Mouse (Mus musculus) T-cell, adult 2 months (primary cell): ENCODE measurements around the gene N4bp2.
A peak's percentile ranks its signal among the peaks of the same experiment; 100 is the strongest.

Experiments
- DNase-seq: peaks from one replicate; pipeline ENCODE4 v3.0.0; 2022; ENCODE audit warnings: low spot score

N4bp2 gene

DNA sequence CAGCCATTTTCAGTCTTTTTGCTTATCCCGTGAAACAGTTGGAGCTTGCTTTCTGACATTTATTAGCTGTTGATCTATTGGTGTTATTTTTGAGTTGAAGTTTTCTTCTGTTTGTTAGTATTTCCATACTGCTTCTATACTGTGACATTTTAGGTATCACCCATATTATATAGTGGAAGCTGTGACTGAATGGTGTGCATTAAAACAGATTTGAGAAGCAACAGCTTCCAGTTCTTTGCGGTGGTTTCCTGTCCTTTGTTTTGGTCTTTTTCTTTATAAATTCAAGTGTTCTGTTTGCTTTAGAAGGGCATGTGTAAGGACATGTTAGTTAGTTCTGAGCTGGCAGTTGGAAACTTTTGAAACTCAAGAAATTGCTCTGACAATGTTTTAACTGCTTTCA lies 65.7 kb downstream of the N4bp2 start:
- no peak for DNase-seq

DNA sequence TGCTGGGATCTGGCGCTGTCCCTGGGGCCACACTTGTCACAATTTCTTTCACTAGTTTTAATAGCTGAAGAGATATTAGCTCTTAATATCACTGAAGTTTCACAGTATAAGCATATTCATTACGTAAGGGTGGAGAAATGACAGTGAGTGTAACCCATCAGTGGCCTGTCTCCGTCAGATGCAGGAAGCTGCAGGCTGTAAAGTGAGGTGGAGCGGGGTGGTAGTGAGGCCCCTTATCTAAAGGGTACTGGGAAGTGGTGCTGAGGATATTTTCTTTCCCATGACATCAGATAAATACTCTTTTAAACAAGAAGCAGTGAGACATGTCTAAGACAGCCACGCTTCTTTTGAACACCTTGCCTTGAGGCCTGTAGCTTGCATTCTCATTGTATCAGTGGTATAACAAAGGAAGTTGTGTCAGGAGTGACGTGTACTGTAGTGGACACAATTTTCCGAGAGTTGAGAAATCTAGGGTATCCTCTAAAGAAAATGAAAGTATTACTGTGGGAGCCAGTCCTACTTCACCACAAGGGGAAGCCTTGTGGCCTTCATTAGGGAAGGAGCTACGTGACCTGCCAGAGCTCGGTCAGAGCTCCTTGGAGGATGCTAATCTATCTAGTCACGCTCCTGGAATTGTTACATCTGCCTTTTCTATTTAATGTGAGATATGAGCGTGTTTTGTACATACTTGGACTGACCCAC lies 68.7 kb downstream of the N4bp2 start:
- DNase-seq, result no peak

DNA sequence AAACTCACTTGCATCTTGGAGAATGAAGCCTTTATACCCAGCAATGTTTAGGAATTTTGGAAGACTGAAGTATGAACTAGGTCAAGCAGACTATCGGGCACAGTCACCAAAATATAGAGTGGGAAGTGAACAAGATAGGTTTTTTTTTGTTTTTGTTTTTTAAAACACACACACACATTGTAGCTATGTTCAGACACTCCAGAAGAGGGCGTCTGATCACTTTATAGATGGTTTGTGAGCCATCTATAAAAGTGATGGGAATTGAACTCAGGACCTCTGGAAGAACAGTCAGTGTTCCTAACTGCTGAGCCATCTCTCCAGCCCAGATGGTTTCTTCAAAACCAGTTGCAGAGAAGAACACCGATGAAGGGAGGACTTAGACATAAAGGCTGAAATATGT lies 69.8 kb downstream of the N4bp2 start:
- DNase-seq, result no peak

DNA sequence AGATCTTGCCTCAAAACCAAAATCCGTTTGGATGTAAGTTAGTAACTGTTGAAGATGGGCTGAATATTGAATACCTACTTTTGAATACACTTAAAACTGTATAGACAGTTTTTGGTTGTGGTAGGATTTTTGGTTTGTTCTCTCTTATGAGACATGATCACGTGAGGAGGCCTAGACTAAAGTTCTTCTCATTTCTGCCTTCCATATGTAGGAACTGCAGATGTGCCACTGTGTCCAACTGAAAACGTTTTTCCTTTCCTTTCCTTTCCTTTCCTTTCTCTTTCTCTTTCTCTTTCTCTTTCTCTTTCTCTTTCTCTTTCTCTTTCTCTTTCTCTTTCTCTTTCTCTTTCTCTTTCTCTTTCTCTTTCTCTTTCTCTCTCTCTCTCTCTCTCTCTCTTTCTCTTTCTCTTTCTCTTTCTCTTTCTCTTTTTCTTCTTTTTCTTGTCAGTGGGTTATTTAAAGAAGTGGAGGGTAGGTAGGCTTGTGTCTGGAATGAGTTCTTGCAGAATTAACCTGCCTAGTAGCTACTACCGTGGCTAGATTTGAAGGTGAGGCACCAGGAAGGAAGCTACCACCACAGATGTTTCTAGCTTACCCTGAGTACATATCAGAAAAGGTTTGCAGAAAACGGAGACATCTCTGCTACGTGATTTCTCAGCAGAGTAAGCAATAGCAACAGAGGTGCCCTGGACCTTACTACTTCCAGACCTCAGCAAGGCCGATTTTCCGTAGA lies 70.6 kb downstream of the N4bp2 start:
- DNase-seq, result peak; percentile 31

DNA sequence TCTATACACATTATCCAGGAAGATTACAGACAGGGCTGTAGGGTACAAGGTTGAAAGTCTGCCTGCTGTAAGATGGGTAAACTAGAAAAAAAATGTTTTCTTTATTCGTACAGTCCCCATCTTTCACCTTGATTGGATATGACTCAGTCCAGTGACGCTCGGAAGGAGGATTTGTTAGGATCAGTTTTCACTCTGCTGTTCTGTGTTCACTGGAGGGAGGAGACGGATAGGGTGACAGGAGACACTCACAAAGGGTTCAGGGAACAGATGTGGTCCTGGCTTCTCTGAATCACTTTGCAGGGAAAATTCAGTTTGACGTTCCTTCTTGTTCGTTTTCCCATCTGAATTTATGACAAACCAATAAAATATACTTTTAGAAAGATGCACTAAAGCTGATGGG lies 74.7 kb downstream of the N4bp2 start:
- DNase-seq, result no peak

DNA sequence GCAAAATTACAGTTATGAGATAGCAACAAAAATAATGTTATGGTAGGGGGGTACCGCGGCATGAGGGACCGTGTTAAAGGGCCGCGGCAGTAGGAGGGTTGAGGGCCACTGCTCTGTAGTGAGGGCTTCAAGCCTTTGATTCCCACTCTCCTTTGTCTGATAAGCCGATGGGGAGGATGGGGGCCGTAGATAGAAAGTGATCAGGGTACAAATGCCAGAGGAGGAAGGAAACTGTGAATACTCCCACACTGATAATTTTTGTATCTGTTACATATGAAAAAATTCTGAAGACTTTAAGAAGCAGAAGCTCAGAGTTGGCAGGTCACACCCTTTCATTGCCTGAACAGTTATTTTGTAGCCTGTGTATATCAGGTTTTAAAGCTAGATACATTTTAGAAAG lies 79.6 kb downstream of the N4bp2 start:
- DNase-seq, result no peak

DNA sequence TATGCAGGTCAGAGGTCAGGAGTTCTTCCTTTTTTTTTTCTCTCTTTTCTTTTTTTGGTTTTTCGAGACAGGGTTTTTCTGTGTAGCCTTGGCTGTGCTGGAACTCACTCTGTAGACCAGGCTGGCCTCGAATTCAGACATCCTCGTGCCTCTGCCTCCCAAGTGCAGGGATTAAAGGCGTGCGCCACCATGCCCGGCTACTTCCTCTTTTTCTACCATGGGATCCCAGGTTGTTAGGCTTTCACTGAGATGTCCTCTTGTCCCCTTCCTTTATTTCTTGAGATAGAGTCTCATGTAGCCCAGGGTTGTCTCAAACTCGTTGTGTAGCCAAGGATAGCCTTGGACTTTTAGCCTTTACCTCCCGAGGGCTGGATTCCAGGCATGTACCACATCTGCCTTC lies 83.2 kb downstream of the N4bp2 start:
- DNase-seq, result no peak

DNA sequence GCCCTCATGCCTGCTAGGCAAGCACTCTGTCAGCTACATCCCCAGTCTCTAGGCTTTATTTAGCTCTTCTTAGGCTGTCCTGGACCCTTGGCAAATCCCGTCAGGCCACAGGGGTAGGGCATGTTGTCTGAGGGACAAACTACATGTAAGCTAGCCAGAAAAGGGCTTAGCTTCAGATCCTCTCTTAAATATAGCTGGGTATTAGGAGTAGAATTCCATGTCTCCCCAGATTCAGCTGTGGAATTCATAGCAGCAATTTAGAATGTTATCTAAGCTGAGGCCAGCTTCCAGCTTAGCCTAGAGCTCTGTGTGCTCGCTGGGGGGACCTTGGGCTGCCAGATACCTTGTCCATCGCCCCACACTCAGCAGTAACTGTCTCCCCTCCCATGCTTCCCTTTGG lies 83.6 kb downstream of the N4bp2 start:
- no peak for DNase-seq

DNA sequence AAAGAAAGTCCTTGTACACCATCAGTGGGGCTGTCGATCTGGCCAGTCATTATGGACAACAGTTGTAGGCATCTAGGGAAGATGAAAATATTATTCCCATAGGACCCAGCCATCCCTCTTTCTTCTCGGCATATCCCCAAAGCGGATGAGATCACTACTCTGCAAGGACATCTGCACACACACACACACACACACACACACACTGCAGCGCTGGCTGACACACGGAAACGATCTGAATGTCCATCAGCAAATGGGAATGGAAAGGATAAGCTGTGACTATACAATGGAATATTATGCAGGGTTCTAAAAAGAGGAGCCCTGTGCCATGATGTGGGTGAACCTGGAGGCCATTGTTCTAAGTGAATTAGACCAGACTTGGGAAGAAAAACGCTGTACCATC lies 84.3 kb downstream of the N4bp2 start:
- DNase-seq, result no peak

DNA sequence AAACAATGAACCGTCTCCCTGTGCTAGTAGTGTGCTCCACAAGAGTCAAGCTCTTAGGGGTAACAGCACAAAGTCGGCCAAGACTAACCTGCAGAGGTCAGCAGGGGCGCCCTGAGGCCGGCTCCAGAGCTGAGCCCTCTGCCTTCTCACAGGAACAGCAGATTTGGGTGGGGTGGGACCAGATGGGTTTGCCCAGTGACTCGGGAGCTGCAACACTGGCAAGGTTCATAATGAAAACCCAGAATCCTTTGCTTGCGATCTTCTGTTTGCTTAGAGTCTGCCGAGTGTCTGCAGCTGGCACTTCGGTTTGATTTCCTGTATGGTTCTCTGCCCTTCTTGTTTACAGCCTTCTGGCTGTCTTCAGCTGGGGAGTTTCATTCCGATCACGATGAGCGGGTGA lies 87.4 kb downstream of the N4bp2 start:
- DNase-seq, result peak; percentile 77

DNA sequence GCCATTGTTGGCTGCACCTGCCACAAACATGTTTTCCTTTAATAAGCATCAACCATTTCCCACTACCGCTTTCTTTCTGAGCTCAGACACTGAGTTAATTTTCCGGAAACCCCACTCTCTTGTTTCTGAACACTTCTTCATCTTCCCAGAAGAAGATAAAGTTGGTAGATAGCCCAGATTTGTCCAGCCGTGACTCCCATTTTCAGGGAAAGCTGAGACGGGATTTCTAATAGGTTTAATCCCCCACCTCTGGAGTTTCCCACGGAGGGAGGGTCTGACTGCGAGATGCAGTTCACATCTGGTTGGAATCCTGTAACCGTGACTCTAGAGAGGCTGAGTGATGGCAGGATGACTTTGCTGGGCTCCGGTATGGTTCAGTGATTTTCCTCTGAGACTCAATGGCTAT lies 91.5 kb downstream of the N4bp2 start:
- no peak for DNase-seq

DNA sequence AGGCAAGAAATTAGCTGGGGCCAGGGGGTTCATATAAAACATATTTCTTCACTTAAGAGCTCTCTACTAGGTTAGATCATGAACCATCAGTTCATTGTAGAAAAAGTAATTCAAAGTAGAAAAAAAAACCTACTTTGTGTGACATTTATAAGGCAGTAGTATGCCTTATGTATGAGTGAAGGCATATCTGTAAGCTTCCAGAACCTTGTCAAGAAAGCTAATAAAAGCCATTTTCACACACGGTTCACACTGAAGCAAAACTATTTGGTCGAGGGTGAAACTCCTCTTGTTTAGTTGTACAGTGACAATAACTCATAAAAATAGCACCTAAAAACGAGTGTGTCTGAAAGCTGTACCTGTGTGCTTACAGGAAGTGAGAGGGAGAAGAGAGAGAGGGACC lies 92.2 kb downstream of the N4bp2 start:
- DNase-seq, result no peak

DNA sequence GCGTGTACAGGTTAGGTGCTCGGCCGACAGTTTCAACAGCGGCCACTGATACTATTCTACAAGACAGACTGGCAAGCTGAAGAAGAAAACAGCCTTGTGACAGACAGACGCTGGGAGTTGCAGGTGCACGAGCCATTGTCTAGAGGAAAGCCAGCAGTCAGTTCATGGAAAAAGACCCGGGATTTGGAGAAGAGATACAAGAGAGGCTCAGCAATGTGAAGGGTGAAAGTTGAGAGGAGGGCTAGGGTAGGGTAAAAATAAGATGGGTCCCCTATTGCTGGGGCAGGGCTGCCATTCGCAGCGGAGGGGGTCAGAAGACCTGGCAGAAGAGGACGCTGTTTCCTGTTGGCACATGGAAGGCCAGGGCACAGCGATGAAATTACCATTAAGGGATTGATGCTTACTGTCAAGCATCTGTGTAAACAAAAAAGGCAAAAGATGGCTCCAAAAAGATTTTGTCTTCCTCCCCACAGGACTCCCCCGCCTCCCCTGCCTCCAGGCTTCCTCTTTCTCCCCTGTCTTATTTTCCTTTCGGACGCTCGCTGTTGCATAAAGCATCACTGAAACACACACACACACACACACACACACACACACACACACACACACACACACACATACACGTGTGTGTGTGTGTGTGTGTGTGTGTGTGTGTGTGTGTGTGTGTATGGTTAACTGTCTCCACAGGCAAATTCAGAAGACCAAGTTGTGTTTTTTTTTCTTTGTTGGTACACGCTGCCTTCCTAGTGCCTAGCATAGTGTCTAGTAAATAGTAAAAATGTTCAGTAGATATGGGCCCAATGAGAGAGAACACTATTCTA lies 93.5 kb downstream of the N4bp2 start:
- no peak for DNase-seq

DNA sequence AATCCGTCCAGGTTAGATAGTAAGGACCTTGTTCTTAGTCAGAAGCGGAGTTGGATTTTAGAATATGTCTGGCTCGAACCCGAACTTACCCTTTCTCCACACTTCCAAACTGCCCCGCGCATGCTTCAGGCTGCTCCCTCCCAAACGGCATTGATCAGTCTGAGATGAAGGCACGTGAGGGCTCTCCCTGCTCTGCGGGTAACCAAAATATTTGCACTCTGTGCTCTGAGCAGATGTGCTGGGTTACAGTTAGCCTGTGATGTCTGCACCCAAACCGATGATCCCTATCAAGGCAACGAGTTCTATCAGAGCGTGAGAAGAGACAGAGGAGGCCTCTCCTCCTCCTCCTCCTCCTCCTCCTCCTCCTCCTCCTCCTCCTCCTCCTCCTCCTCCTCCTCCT lies 94.6 kb downstream of the N4bp2 start:
- peak; percentile 76 for DNase-seq

DNA sequence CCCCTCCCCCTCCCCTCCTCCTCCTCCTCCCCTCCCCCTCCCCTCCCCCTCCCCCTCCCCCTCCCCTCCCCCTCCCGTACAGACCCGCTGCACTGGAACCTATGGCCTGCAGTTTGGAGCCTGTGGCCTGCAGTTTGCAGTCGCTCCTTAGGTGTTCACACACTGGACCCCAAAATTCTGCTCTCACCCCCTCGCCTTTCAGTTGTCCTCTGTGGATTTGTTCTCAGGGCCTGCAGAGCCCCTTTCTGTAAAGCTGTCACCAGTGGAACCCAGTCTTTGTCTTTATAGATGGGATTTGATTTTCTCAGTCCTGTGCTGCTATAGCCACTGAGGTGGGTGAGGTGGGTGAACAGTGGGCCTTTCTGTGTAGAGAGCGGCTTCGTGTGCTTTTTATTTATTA lies 95.0 kb downstream of the N4bp2 start:
- no peak for DNase-seq

DNA sequence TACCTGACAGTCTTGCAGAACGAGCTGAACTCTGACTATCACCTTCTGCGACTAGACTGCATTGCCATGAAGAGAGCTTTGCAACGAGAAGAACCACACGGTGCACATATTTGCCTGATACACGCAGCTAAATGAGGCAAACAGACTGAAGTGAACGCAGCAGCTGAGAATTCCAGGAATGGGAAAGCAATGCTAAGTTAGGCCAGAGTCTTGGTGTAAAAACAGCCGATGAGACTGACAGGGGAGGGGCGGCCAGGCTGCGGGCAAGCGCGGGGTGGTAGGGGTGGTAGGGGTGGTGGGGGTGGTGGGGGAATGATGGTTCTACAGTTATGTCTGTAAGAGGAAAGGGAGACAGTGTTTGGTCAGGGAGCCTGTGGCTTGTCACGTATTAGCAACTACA lies 95.6 kb downstream of the N4bp2 start:
- no peak for DNase-seq

DNA sequence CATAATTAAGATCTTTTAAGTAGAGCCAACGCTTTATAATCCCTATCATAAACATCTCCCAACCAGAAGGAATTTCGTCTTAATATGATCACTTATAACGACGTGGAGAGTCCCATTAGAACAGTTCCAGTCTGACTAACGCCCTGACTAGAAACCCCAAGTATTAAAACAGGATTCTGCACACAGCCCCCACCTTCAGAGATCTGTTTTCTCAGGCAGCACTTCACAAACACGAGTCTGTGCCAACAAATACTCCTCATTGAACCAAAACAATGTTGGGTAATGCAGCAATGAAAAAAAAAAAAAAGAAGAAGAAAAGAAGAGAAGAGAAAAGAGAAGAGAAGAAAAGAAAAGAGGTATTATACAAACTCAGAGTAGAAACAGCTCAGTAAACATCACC lies 96.1 kb downstream of the N4bp2 start:
- no peak for DNase-seq

DNA sequence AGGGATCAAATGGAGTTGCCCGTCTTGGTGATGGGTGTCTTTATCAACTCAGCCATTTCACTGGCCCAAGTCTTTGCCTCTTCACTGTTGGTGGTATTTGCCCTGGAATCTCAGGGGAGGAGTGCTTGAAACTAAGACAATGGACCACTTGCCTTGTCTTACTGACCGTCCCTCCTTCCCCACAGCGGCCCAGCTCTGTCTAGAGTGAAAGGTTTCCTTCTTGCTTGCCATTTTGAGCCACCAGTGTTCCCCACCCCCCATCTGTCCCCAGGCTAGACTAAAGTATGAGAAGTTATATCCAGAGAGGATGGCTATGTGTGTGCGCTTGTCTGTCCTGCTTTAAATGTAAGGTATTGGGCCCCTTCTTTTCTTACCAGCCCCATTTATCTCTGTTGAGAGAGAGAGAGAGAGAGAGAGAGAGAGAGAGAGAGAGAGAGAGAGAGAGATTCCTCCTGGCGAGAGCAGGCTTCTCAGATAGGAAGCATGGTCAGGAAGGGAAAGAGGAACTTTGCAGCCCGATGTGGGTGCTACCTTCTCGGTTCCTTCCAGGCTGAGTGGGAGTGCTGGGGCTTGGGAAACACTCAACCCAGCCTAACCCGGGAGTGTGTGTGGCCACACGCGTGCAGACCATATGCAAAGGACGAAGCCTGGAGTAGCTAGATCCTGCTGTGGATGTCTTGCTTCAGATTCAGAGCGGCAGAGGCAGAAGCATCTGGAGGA lies 97.1 kb downstream of the N4bp2 start:
- no peak for DNase-seq

DNA sequence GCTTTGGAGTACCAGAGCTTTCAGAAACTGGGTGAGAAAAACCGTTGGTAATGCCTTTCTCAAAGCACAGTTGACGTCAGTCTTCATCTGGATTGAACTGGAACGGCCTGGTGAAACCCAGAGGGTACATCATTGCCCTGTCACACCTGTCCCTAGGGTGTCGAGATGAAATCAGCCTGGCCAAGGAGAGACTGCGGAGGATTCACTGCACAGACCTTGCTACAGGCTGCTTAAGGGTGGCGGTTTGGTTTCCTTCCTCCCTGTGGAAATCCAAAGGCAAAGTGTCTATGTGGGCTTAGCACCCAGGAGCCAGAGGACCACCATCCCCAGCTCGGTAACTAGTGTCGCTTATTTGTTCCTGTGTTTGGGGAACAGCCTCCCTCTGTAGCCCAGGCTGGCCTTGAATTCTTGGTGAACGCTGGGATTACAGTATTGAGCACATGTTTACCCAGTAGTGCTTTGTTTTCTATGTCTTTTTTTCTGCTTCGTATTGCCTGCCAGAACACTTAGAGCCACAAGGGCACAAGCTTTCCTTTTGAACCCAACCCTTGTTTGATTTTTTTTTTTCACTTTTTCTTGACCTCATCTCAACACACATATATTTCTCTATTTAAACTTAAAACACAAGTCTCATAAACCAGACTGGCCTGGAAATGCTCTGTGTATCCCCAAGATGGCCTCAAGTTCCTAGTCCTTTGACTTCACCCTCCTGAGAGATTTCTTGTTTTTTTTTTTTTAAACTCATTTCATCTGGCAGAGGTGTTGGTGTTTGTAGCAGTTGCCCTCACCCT lies 98.0 kb downstream of the N4bp2 start, which contains the start of gene Rhoh:
TSS of gene Rhoh (plus strand) at position 60 of the 791 bp plus-strand sequence.
- peak; percentile 67 for DNase-seq

DNA sequence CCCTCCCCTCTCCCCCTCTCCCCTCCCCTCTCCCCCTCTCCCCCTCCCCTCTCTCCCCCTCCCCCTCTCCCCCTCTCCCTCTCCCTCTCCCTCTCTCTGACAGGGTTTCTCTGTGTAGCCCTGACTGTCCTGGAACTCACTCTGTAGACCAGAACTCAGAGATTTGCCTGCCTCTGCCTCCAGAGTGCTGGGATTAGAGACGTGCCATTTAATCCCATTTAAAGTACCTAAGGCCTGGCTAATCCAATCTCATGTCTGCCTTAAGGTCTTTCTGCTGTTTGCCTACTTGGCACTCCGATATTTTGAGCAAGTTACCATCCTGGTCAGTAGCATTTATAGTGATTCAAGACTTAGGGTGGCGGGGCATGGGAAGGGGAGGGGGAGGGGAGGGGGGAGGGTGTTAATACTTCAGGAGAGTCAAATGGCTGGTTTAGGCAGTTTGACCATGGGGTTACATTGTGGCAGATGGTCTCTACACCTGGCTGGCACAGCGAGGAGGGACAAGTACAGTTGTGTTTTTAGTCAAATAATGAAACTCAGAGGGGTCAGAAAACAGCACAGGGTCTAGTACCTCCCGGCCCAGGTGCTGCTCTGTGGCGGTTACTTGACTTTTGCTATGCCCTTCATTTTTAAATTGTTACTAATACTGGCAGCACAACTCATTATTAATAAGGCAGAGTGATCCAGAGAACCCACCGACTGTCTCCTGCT lies 99.1 kb downstream of the N4bp2 start:
- no peak for DNase-seq

DNA sequence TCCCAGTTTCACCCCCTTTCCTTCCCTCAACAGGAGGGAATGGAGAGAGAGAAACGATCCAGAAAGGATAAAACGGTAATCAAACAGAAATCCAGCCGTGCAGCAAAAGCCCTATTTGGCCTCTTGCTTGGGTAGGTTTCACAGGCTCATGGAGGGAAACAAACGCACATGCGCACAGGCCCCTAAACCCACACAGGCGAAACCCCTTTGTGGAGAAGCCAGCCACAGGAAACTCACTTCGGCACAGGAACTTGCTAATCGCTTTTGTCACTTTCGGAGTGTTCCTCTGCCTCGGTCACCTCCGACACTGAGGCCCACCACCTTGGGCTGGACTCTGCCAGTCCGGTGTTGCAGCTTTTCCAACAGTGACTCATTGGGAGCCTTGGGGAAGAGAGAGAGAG lies 100.0 kb downstream of the N4bp2 start:
- DNase-seq, result peak; percentile 94
